Mouse (Mus musculus): ENCODE data around the gene Tk1. TPM values are rescaled to one million over a fixed set of nuclear protein-coding genes. Genes with fewer than 3 reads are reported as not detected.

Tk1 gene
- polyA plus RNA-seq, 1 experiment, result 265 TPM

- H3ac ChIP-seq (ENCODE audit: control insufficient read depth, insufficient read length, low read depth), result no peak overlapping the region
- H3K36me3 ChIP-seq (ENCODE audit: control insufficient read depth, insufficient read depth), result peaks cover 10% of the 10 kb centered on the region
- no peaks in the 10 kb centered on the region for H3K79me3 ChIP-seq (ENCODE audit: low read depth)
- H3K27me3 ChIP-seq (ENCODE audit: control insufficient read depth, insufficient read depth, insufficient read length), result no peaks in the 10 kb centered on the region
- TF ChIP-seq FOSL1 (IDR thresholded peaks at IDR 0.05; ENCODE audit: insufficient read depth, low read length, poor library complexity, severe bottlenecking) (no peak), MYOD1 (IDR thresholded peaks at IDR 0.05; ENCODE audit: control insufficient read depth, insufficient read length, low read depth) (no peak), USF1 (IDR thresholded peaks at IDR 0.05; ENCODE audit: low read depth) (no peak), CEBPB (IDR thresholded peaks at IDR 0.05; ENCODE audit: low read depth) (no peak)
- no peaks in the 10 kb centered on the region for H3K79me2 ChIP-seq (ENCODE audit: control insufficient read depth, insufficient read depth)
- no peak overlapping the region for H3K4me3 ChIP-seq (ENCODE audit: insufficient read depth, poor library complexity, severe bottlenecking)
Measured at GRCm38 (mm10) chr11:117768725-117769682, 56.9 kb downstream of the Tk1 start.

DNA sequence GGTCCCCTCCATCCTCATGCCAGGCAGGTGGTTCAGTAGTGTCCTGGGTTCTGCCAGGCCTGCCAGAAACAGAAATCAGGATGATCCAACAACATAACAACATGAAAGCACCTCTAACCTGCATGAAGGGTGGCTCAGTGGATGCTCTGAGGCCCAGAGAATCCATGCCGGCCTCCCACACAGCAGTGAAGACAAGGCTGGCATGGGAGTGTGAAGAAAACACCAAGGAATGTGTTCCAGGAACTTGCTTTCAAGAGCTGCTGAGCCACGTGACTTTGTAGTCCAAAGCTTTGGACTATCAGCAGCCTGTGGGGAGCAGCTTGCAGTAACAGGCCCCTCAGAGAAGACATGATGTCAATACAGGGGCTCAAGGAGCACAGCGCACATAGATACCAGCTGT lies 59.6 kb downstream of the Tk1 start:
- Histone ChIP-seq H3ac (ENCODE audit: control insufficient read depth, insufficient read length, low read depth) (no peak overlapping the region), H3K79me2 (ENCODE audit: control insufficient read depth, insufficient read depth) (no peaks in the 10 kb centered on the region), H3K4me3 (ENCODE audit: insufficient read depth, poor library complexity, severe bottlenecking) (no peak overlapping the region), H3K27me3 (ENCODE audit: control insufficient read depth, insufficient read depth, insufficient read length) (no peaks in the 10 kb centered on the region), H3K79me3 (ENCODE audit: low read depth) (no peaks in the 10 kb centered on the region), H3K36me3 (ENCODE audit: control insufficient read depth, insufficient read depth) (peaks cover 10% of the 10 kb centered on the region)
- TF ChIP-seq MAX (IDR thresholded peaks at IDR 0.05) (no peak), FOSL1 (IDR thresholded peaks at IDR 0.05; ENCODE audit: insufficient read depth, low read length, poor library complexity, severe bottlenecking) (no peak), CTCF (IDR thresholded peaks at IDR 0.05; ENCODE audit: control insufficient read depth, insufficient read depth, insufficient read length) (no peak), CEBPB (IDR thresholded peaks at IDR 0.05; ENCODE audit: low read depth) (no peak), MYOG (IDR thresholded peaks at IDR 0.05; ENCODE audit: control insufficient read depth, extremely low read depth, insufficient read length) (no peak), USF1 (IDR thresholded peaks at IDR 0.05; ENCODE audit: low read depth) (no peak), MYOD1 (IDR thresholded peaks at IDR 0.05; ENCODE audit: control insufficient read depth, insufficient read length, low read depth) (no peak)

Other genes starting within 250 kb of the Tk1 start
- 6.3 TPM for gene Tnrc6c, start 171.8 kb downstream of the Tk1 start, polyA plus RNA-seq (2012; fragmentation: generic; extraction: Trizol)
- gene Tmc8, start 44.0 kb downstream of the Tk1 start, polyA plus RNA-seq (2012; fragmentation: generic; extraction: Trizol), result 0.09 TPM
- gene Tmc6, start 43.9 kb downstream of the Tk1 start, polyA plus RNA-seq (2012; fragmentation: generic; extraction: Trizol), result 23.2 TPM
- gene 6030468B19Rik, start 28.4 kb downstream of the Tk1 start, polyA plus RNA-seq (2012; fragmentation: generic; extraction: Trizol), result not detected
- gene Gm20708, start 16.4 kb downstream of the Tk1 start, polyA plus RNA-seq (2012; fragmentation: generic; extraction: Trizol), result 0.16 TPM
- gene Syngr2, start 16.4 kb downstream of the Tk1 start, polyA plus RNA-seq (2012; fragmentation: generic; extraction: Trizol), result 65.3 TPM
- 3.2 TPM for gene Afmid, start 168 bp downstream of the Tk1 start, polyA plus RNA-seq (2012; fragmentation: generic; extraction: Trizol)
- gene Birc5, start 23.2 kb upstream of the Tk1 start, polyA plus RNA-seq (2012; fragmentation: generic; extraction: Trizol), result 230 TPM
- gene Tmem235, start 34.7 kb upstream of the Tk1 start, polyA plus RNA-seq (2012; fragmentation: generic; extraction: Trizol), result 0.05 TPM
- gene Tha1, start 47.4 kb upstream of the Tk1 start, polyA plus RNA-seq (2012; fragmentation: generic; extraction: Trizol), result 1.4 TPM
- 12.5 TPM for gene Socs3, start 144.0 kb upstream of the Tk1 start, polyA plus RNA-seq (2012; fragmentation: generic; extraction: Trizol)
- gene Pgs1, start 160.2 kb upstream of the Tk1 start, polyA plus RNA-seq (2012; fragmentation: generic; extraction: Trizol), result 65.8 TPM